Mouse (Mus musculus) intestine, embryonic 16.5 days (tissue): ENCODE data around the gene Creb3l1. TPM values are rescaled to one million over a fixed set of nuclear protein-coding genes. Genes with fewer than 3 reads are reported as not detected.

Experiments
- ATAC-seq: fragments of 200-750 bp; cut with Nextera tagmentation; 2 replicates; pipeline ENCODE4 v1.8.0; 2017; ENCODE audit warnings: moderate TSS enrichment, moderate library complexity
- H3K27ac ChIP-seq: fragments of 300-500 bp; sonication (generic); 2 replicates; pipeline ENCODE4 v1.5.1; 2014; ENCODE audit warnings: mild to moderate bottlenecking, low read length
- H3K27me3 ChIP-seq: fragments of 300-500 bp; sonication (generic); replicated peaks from 2 replicates; pipeline ENCODE4 v1.6.1; 2014; ENCODE audit warnings: low read length, control low read depth, mixed read lengths; ENCODE audit not compliant: control insufficient read depth, insufficient read depth
- H3K36me3 ChIP-seq: fragments of 300-500 bp; sonication (generic); 2 replicates; pipeline ENCODE4 v1.6.1; 2014; ENCODE audit warnings: low read length, control low read depth; ENCODE audit not compliant: control insufficient read depth, insufficient read depth
- H3K4me1 ChIP-seq: fragments of 300-500 bp; sonication (generic); 2 replicates; pipeline ENCODE4 v1.6.1; 2014; ENCODE audit warnings: low read length, control low read depth, mixed read lengths; ENCODE audit not compliant: control insufficient read depth, insufficient read depth
- H3K4me2 ChIP-seq: fragments of 300-500 bp; sonication (generic); 2 replicates; pipeline ENCODE4 v1.6.1; 2014; ENCODE audit warnings: low read depth, low read length, control low read depth
- H3K4me3 ChIP-seq: fragments of 300-500 bp; sonication (generic); 2 replicates; pipeline ENCODE4 v1.5.1; 2014; ENCODE audit warnings: mild to moderate bottlenecking, low read length
- H3K9ac ChIP-seq: fragments of 300-500 bp; sonication (generic); 2 replicates; pipeline ENCODE4 v1.6.1; 2014; ENCODE audit warnings: low read depth, low read length
- H3K9me3 ChIP-seq: fragments of 300-500 bp; sonication (generic); 2 replicates; pipeline ENCODE4 v1.6.1; 2016; ENCODE audit warnings: low read length, control low read depth; ENCODE audit not compliant: control insufficient read depth
- WGBS: fragments of 180-500 bp; shearing (Covaris S2); extraction: QIAGEN DNeasy Blood & Tissue Kit; methylation state at CpG from one replicate; pipeline ENCODE4 v1.1.7; 2014; 5-methylcytosine and 5-hydroxymethylcytosine counted together
- polyA plus RNA-seq: library from polyadenylated mRNA; unstranded; fragments of >200 nt; fragmentation: Nextera tagmentation; extraction: Ambion mirVana; gene quantifications from 2 replicates; pipeline ENCODE4 v1.2.1, GENCODE M21; 2015

Gene Creb3l1
- polyA plus RNA-seq, 1 experiment from 2014 or later, result 16.6 TPM

GRCm38 (mm10) chr2:92059481-92060220 is 35.3 kb upstream of the Creb3l1 start:
- Histone ChIP-seq H3K9me3 (no peaks in the 10 kb centered on the region), H3K4me1 (peaks cover 22% of the 10 kb centered on the region), H3K27ac (peak overlapping the region; percentile 9; the same call in 1 of the 2 replicates), H3K9ac (peak overlapping the region; percentile 70), H3K27me3 (peaks cover 17% of the 10 kb centered on the region), H3K36me3 (no peaks in the 10 kb centered on the region), H3K4me3 (peak overlapping the region; percentile 74), H3K4me2 (peak overlapping the region; percentile 100)
- under 1% methylated on average over 63 of the region's 63 CpGs for WGBS
- ATAC-seq, result peak; percentile 49

GRCm38 (mm10) chr2:92058936-92059335 is 34.6 kb upstream of the Creb3l1 start:
- H3K9me3 ChIP-seq, result no peaks in the 10 kb centered on the region
- peak overlapping the region; percentile 56; the same call in 1 of the 2 replicates for H3K9ac ChIP-seq
- H3K36me3 ChIP-seq, result no peaks in the 10 kb centered on the region
- ATAC-seq, result no peak
- H3K4me3 ChIP-seq, result peak overlapping the region; percentile 74
- peak overlapping the region; percentile 100 for H3K4me2 ChIP-seq
- peaks cover 17% of the 10 kb centered on the region for H3K27me3 ChIP-seq
- H3K4me1 ChIP-seq, result peaks cover 22% of the 10 kb centered on the region
- no peak overlapping the region for H3K27ac ChIP-seq
- WGBS, result 3% methylated on average over 11 of the region's 11 CpGs

GRCm38 (mm10) chr2:92058469-92058868 is 34.2 kb upstream of the Creb3l1 start:
- no peaks in the 10 kb centered on the region for H3K36me3 ChIP-seq
- H3K4me2 ChIP-seq, result peak overlapping the region; percentile 100
- 0% methylated on average over 29 of the region's 29 CpGs for WGBS
- H3K4me1 ChIP-seq, result peaks cover 22% of the 10 kb centered on the region
- peak overlapping the region; percentile 74 for H3K4me3 ChIP-seq
- H3K9ac ChIP-seq, result peak overlapping the region; percentile 56; the same call in 1 of the 2 replicates
- H3K27ac ChIP-seq, result no peak overlapping the region
- ATAC-seq, result peak; percentile 59
- H3K9me3 ChIP-seq, result no peaks in the 10 kb centered on the region
- peaks cover 17% of the 10 kb centered on the region for H3K27me3 ChIP-seq

GRCm38 (mm10) chr2:92056760-92057159 is 32.5 kb upstream of the Creb3l1 start:
- peaks cover 17% of the 10 kb centered on the region for H3K27me3 ChIP-seq
- no peaks in the 10 kb centered on the region for H3K36me3 ChIP-seq
- H3K4me3 ChIP-seq, result no peak overlapping the region
- H3K4me2 ChIP-seq, result no peak overlapping the region
- H3K9ac ChIP-seq, result no peak overlapping the region
- 82% methylated on average over 13 of the region's 13 CpGs for WGBS
- H3K27ac ChIP-seq, result no peak overlapping the region
- H3K9me3 ChIP-seq, result no peaks in the 10 kb centered on the region
- H3K4me1 ChIP-seq, result peaks cover 22% of the 10 kb centered on the region
- no peak for ATAC-seq

GRCm38 (mm10) chr2:92055831-92056236 is 31.5 kb upstream of the Creb3l1 start:
- Histone ChIP-seq H3K27ac (peak overlapping the region; percentile 91), H3K27me3 (peaks cover 17% of the 10 kb centered on the region), H3K9me3 (no peaks in the 10 kb centered on the region), H3K4me1 (peaks cover 22% of the 10 kb centered on the region), H3K9ac (peak overlapping the region; percentile 73), H3K4me3 (peak overlapping the region; percentile 46), H3K36me3 (no peaks in the 10 kb centered on the region), H3K4me2 (peak overlapping the region; percentile 80)
- ATAC-seq, result peak; percentile 29
- WGBS, result 4% methylated on average over 14 of the region's 14 CpGs

- WGBS, result 3% methylated on average over 38 of the region's 38 CpGs
- Histone ChIP-seq H3K9ac (peak overlapping the region; percentile 73), H3K4me3 (peak overlapping the region; percentile 46), H3K27me3 (peaks cover 15% of the 10 kb centered on the region), H3K4me2 (peak overlapping the region; percentile 80), H3K36me3 (no peaks in the 10 kb centered on the region), H3K27ac (peak overlapping the region; percentile 91), H3K9me3 (no peaks in the 10 kb centered on the region), H3K4me1 (peaks cover 21% of the 10 kb centered on the region)
- ATAC-seq, result peak; percentile 76
These were observed 31.0 kb upstream of the Creb3l1 start for GRCm38 (mm10) chr2:92055101-92055813.

GRCm38 (mm10) chr2:92052754-92053153 is 28.5 kb upstream of the Creb3l1 start:
- Histone ChIP-seq H3K36me3 (no peaks in the 10 kb centered on the region), H3K4me3 (no peak overlapping the region), H3K4me2 (no peak overlapping the region), H3K9me3 (no peaks in the 10 kb centered on the region), H3K27ac (no peak overlapping the region), H3K9ac (no peak overlapping the region), H3K27me3 (no peaks in the 10 kb centered on the region), H3K4me1 (peaks cover 17% of the 10 kb centered on the region)
- ATAC-seq, result no peak
- WGBS, result 58% methylated on average over 2 of the region's 2 CpGs

GRCm38 (mm10) chr2:92052188-92052587 is 27.9 kb upstream of the Creb3l1 start:
- no peak overlapping the region for H3K4me3 ChIP-seq
- no peak for ATAC-seq
- WGBS, result 80% methylated on average over 8 of the region's 8 CpGs
- H3K9me3 ChIP-seq, result no peaks in the 10 kb centered on the region
- H3K4me2 ChIP-seq, result no peak overlapping the region
- no peaks in the 10 kb centered on the region for H3K27me3 ChIP-seq
- H3K9ac ChIP-seq, result no peak overlapping the region
- no peaks in the 10 kb centered on the region for H3K36me3 ChIP-seq
- no peak overlapping the region for H3K27ac ChIP-seq
- H3K4me1 ChIP-seq, result peaks cover 21% of the 10 kb centered on the region

GRCm38 (mm10) chr2:92048034-92048690 is 23.9 kb upstream of the Creb3l1 start:
- Histone ChIP-seq H3K27me3 (no peaks in the 10 kb centered on the region), H3K4me3 (no peak overlapping the region), H3K4me2 (no peak overlapping the region), H3K9me3 (no peaks in the 10 kb centered on the region), H3K36me3 (no peaks in the 10 kb centered on the region), H3K9ac (0 out of 2 replicates have a peak overlapping the region, but pooled peaks have one; percentile 7), H3K27ac (0 out of 2 replicates have a peak overlapping the region, but pooled peaks have one; percentile 20), H3K4me1 (peaks cover 12% of the 10 kb centered on the region)
- WGBS, result 60% methylated on average over 9 of the region's 9 CpGs
- ATAC-seq, result peak; percentile 52
